Mouse (Mus musculus) E14TG2a.4 (cell line): ENCODE measurements at regions not wholly inside any gene's neighbourhood (a gene's known extent, or its start where the extent isn't known, plus 50 kb on each side); places are given as distances from the start of the nearest gene placed in this dataset.

Experiments used
- H3K27me3 ChIP-seq: 2 replicates; pipeline ENCODE4 v1.6.1; 2014; ENCODE audit warnings: low read length, control low read depth; ENCODE audit not compliant: insufficient read depth
- H3K36me3 ChIP-seq: 2 replicates; pipeline ENCODE4 v1.6.1; 2014; ENCODE audit warnings: low read length, control low read depth; ENCODE audit not compliant: insufficient read depth
- H3K4me1 ChIP-seq: replicated peaks from 2 replicates; pipeline ENCODE4 v1.6.1; 2014; ENCODE audit warnings: low read depth, low read length, control low read depth
- H3K4me3 ChIP-seq: replicated peaks from 2 replicates; pipeline ENCODE4 v1.5.1; 2014; ENCODE audit warnings: mild to moderate bottlenecking, low read length
- H3K9me3 ChIP-seq: 2 replicates; pipeline ENCODE4 v1.6.1; 2014; ENCODE audit warnings: low read length, control low read depth
- CTCF ChIP-seq: conservative IDR thresholded peaks from 2 replicates; pipeline ENCODE4 v1.5.1; 2014; ENCODE audit warnings: low read length
- NANOG ChIP-seq: IDR thresholded peaks from 2 replicates; pipeline ENCODE4 v1.6.1; 2014; ENCODE audit warnings: borderline replicate concordance, low read length, mixed read lengths
- POU5F1 ChIP-seq: IDR thresholded peaks from 2 replicates; pipeline ENCODE4 v1.6.1; 2014; ENCODE audit warnings: low read length, borderline replicate concordance

- no peaks in the 10 kb centered on the region for H3K36me3 ChIP-seq
- no peaks in the 10 kb centered on the region for H3K4me1 ChIP-seq
- H3K9me3 ChIP-seq = no peaks in the 10 kb centered on the region
- H3K4me3 ChIP-seq = no peak overlapping the region
- TF ChIP-seq NANOG = no peak
- TF ChIP-seq POU5F1 = no peak
- H3K27me3 ChIP-seq = no peaks in the 10 kb centered on the region
These were observed 398.2 kb upstream of the Mmadhc start for GRCm38 (mm10) chr2:50694849-50695248.

GRCm38 (mm10) chr2:50693784-50694350, 397.3 kb upstream of the Mmadhc start:
- H3K4me1 ChIP-seq = no peaks in the 10 kb centered on the region
- no peaks in the 10 kb centered on the region for H3K27me3 ChIP-seq
- TF ChIP-seq NANOG (no peak), CTCF (no peak), POU5F1 (no peak)
- no peaks in the 10 kb centered on the region for H3K9me3 ChIP-seq
- no peak overlapping the region for H3K4me3 ChIP-seq
- no peaks in the 10 kb centered on the region for H3K36me3 ChIP-seq

- H3K4me1 ChIP-seq = peaks cover 12% of the 10 kb centered on the region
- H3K4me3 ChIP-seq = no peak overlapping the region
- H3K27me3 ChIP-seq = no peaks in the 10 kb centered on the region
- TF ChIP-seq POU5F1 = no peak
- no peak for TF ChIP-seq CTCF
- TF ChIP-seq NANOG = no peak
- no peaks in the 10 kb centered on the region for H3K9me3 ChIP-seq
- no peaks in the 10 kb centered on the region for H3K36me3 ChIP-seq
These were observed 393.8 kb upstream of the Mmadhc start for GRCm38 (mm10) chr2:50690120-50691103.

DNA sequence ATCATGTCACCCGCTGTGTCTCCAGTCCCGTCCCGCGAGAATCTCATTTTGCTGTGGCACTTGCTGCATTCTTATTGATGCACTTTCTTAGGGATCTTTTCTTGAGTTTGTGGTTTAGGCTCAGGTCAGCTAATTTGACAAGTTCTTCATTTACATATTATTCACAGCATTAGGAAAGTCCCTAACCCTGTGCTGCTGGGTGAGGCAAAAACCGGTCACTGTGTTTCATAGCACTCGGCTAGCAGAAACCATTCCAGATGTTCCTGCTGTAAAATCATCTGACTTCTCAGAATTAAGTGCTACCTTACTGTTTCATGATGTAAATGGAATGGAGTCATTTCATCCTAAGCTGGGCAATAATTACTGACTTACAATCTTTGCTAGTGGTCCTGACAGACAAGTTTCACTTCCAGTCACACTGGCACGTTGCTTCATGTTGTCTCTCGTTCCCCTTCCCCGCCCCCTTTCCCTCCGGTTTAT, 391.1 kb upstream of the Mmadhc start:
- H3K9me3 ChIP-seq = no peaks in the 10 kb centered on the region
- no peaks in the 10 kb centered on the region for H3K27me3 ChIP-seq
- no peaks in the 10 kb centered on the region for H3K36me3 ChIP-seq
- no peak overlapping the region for H3K4me3 ChIP-seq
- peaks cover 12% of the 10 kb centered on the region for H3K4me1 ChIP-seq
- TF ChIP-seq POU5F1 (no peak), NANOG (no peak), CTCF (no peak)

DNA sequence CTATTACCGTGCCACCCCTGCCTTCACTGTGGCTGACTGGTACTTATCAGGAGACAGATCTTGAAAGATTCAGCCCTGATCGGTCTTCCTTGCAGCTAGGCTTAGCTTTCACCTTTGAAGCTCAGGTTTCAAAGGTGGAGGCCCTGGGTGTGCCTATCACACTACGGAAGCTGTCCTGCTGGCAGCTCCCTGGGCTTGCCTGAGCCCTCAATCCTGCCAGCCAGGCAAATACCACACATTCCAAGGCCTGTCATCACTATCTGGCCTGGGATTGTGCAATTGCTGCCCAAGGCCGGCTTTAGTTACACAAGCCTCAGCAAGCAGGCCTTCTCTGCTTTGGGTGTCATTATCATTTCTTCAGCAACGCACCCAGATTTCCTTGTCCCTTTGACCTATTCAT, 390.6 kb upstream of the Mmadhc start:
- no peak for TF ChIP-seq POU5F1
- no peak for TF ChIP-seq NANOG
- no peak for TF ChIP-seq CTCF
- no peaks in the 10 kb centered on the region for H3K36me3 ChIP-seq
- H3K4me1 ChIP-seq = peaks cover 12% of the 10 kb centered on the region
- H3K4me3 ChIP-seq = no peak overlapping the region
- H3K9me3 ChIP-seq = no peaks in the 10 kb centered on the region
- H3K27me3 ChIP-seq = no peaks in the 10 kb centered on the region

- TF ChIP-seq NANOG (no peak), CTCF (no peak), POU5F1 (no peak)
These were observed 380.9 kb upstream of the Mmadhc start for GRCm38 (mm10) chr2:50677456-50677855.

GRCm38 (mm10) chr2:50675736-50676550, 379.3 kb upstream of the Mmadhc start:
- TF ChIP-seq NANOG = no peak
- TF ChIP-seq POU5F1 = no peak
- TF ChIP-seq CTCF = no peak
- no peaks in the 10 kb centered on the region for H3K9me3 ChIP-seq
- H3K4me3 ChIP-seq = no peak overlapping the region
- no peaks in the 10 kb centered on the region for H3K36me3 ChIP-seq
- no peaks in the 10 kb centered on the region for H3K27me3 ChIP-seq
- no peaks in the 10 kb centered on the region for H3K4me1 ChIP-seq

More at GRCm38 (mm10) chr2:50677456-50677855, 380.9 kb upstream of the Mmadhc start:
- no peaks in the 10 kb centered on the region for H3K27me3 ChIP-seq
- H3K36me3 ChIP-seq = no peaks in the 10 kb centered on the region
- no peaks in the 10 kb centered on the region for H3K4me1 ChIP-seq
- no peak overlapping the region for H3K4me3 ChIP-seq
- H3K9me3 ChIP-seq = no peaks in the 10 kb centered on the region

GRCm38 (mm10) chr2:50674856-50675175, 378.2 kb upstream of the Mmadhc start:
- Histone ChIP-seq H3K27me3 (no peaks in the 10 kb centered on the region), H3K9me3 (no peaks in the 10 kb centered on the region), H3K36me3 (no peaks in the 10 kb centered on the region), H3K4me3 (no peak overlapping the region), H3K4me1 (no peaks in the 10 kb centered on the region)
- TF ChIP-seq NANOG (no peak), POU5F1 (no peak), CTCF (no peak)
